Comparison of ENCODE assay signal across 9 mouse cellular contexts in the genomic region with DNA sequence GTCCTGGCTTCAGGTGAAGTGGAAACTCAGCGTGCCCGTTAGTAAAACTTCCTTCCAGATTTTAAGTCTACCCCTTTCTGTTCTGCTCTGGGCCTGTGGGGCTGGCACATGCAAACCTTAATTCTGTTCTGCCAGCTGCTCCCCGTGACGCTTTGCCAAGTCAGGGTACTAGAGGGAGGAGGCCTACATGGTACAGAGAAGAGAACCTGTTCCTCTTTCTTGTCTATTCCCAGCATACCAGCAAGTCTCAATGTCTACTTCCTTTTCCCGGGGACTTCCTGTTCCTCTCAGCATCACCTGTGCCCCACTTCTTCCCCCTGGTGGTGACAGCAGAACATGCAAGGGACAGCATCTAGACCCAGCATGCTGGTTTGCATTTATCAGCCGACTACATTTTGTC.
A peak's percentile ranks its signal among the peaks of the same experiment; 100 is the strongest.
DNase-seq lines count a peak whose midpoint lies in the region; ATAC-seq and TF ChIP-seq lines count a peak whose summit lies in the region.
"Had no signal": no experiment of that assay in that cellular context is flagged by ENCODE, and none has a peak within 500 bp of the region (broad histone marks: within the 10 kb centered on the region; RNA-seq: fewer than 3 reads in every experiment).

No protein-coding gene starts in this region.

- no peaks in the 10 kb centered on the region for H3K4me1 ChIP-seq in forebrain, embryonic 11.5 days (replicated peaks; ENCODE audit: control insufficient read depth, insufficient read depth, low read length)
- H3K4me1 ChIP-seq in forebrain, embryonic 10.5 days, result peaks cover 22% of the 10 kb centered on the region
- H3K4me1 ChIP-seq in ES-Bruce4 (ENCODE audit: control insufficient read depth, insufficient read depth, low read length), result no peaks in the 10 kb centered on the region
- peaks cover 6% of the 10 kb centered on the region; the same call in 1 of the 2 replicates for H3K4me1 ChIP-seq in hindbrain, postnatal 0 days (ENCODE audit: insufficient read depth, low read length)

- H3K27ac ChIP-seq in forebrain, embryonic 11.5 days (ENCODE audit: low read depth, low read length), result no peak overlapping the region
- no peak overlapping the region for H3K27ac ChIP-seq in forebrain, embryonic 10.5 days
- no peak overlapping the region for H3K27ac ChIP-seq in ES-Bruce4 (ENCODE audit: insufficient read depth, low read length)
- H3K27ac ChIP-seq in hindbrain, postnatal 0 days, result no peak overlapping the region
- H3K27ac ChIP-seq: limb, embryonic 15.5 days had no signal

- peak; percentile 40 for TF ChIP-seq CTCF in ES-Bruce4 (IDR thresholded peaks at IDR 0.05; ENCODE audit: low read depth, low read length)
- TF ChIP-seq CTCF in hindbrain, postnatal 0 days (IDR thresholded peaks at IDR 0.05; ENCODE audit: low read depth), result peak; percentile 74

- H3K27me3 ChIP-seq in forebrain, embryonic 11.5 days (ENCODE audit: control insufficient read depth, insufficient read depth, low read length), result no peaks in the 10 kb centered on the region
- H3K27me3 ChIP-seq in forebrain, embryonic 10.5 days (ENCODE audit: poor library complexity, severe bottlenecking), result peaks cover 53% of the 10 kb centered on the region
- no peaks in the 10 kb centered on the region for H3K27me3 ChIP-seq in ES-Bruce4 (ENCODE audit: control insufficient read depth, insufficient read depth, low read length, poor library complexity, severe bottlenecking)
- H3K27me3 ChIP-seq in hindbrain, postnatal 0 days (ENCODE audit: insufficient read depth, low read length), result no peaks in the 10 kb centered on the region
- H3K27me3 ChIP-seq: limb, embryonic 15.5 days had no signal

- WGBS in forebrain, embryonic 11.5 days, result 78% methylated on average over 6 of the region's 6 CpGs
- 86% methylated on average over 6 of the region's 6 CpGs for WGBS in forebrain, embryonic 10.5 days
- WGBS in hindbrain, postnatal 0 days, result 53% methylated on average over 6 of the region's 6 CpGs

- no peaks in the 10 kb centered on the region for H3K36me3 ChIP-seq in forebrain, embryonic 11.5 days (ENCODE audit: control insufficient read depth, insufficient read depth, low read length)
- H3K36me3 ChIP-seq in forebrain, embryonic 10.5 days (replicated peaks), result no peaks in the 10 kb centered on the region
- H3K36me3 ChIP-seq in ES-Bruce4 (ENCODE audit: control insufficient read depth, insufficient read depth, low read length, poor library complexity, severe bottlenecking), result no peaks in the 10 kb centered on the region
- no peaks in the 10 kb centered on the region for H3K36me3 ChIP-seq in hindbrain, postnatal 0 days (ENCODE audit: insufficient read depth, low read length)
- H3K36me3 ChIP-seq: limb, embryonic 15.5 days had no signal

- peak; percentile 43 for ATAC-seq in forebrain, embryonic 11.5 days (replicated peaks; ENCODE audit: low FRiP score)
- ATAC-seq in hindbrain, postnatal 0 days, result peak; percentile 64
- peak; percentile 85 for ATAC-seq in monocyte, adult 5-6 weeks (replicated peaks; ENCODE audit: insufficient number of reproducible peaks, low FRiP score, low TSS enrichment, poor library complexity, severe bottlenecking)

- no peak for TF ChIP-seq POLR2A in ES-Bruce4 (IDR thresholded peaks at IDR 0.05; ENCODE audit: insufficient read depth, low read length)

- H3K9ac ChIP-seq in forebrain, embryonic 11.5 days (ENCODE audit: low read length), result no peak overlapping the region
- no peak overlapping the region for H3K9ac ChIP-seq in ES-Bruce4 (ENCODE audit: low read depth, poor library complexity, severe bottlenecking)
- no peak overlapping the region for H3K9ac ChIP-seq in hindbrain, postnatal 0 days (replicated peaks; ENCODE audit: low read length)
- H3K9ac ChIP-seq: limb, embryonic 15.5 days had no signal

- DNase-seq in forebrain, embryonic 11.5 days (ENCODE audit: low spot score), result no peak
- no peak for DNase-seq in forebrain, embryonic 10.5 days (ENCODE audit: extremely low spot score, low spot score)
- peak; percentile 79 to 82 for DNase-seq in cerebellum, postnatal 14 days
- DNase-seq in hindbrain, postnatal 0 days (ENCODE audit: low spot score), result peak; percentile 60
- DNase-seq in left cerebral cortex, postnatal 4 days, result peak; percentile 84
- DNase-seq in ovary, postnatal 14 days (ENCODE audit: low spot score), result no peak

- no peaks in the 10 kb centered on the region for H3K9me3 ChIP-seq in forebrain, embryonic 11.5 days (ENCODE audit: control insufficient read depth, low read length)
- no peaks in the 10 kb centered on the region for H3K9me3 ChIP-seq in forebrain, embryonic 10.5 days
- no peaks in the 10 kb centered on the region for H3K9me3 ChIP-seq in ES-Bruce4 (replicated peaks; ENCODE audit: control insufficient read depth, insufficient read depth, low read length, poor library complexity, severe bottlenecking)
- H3K9me3 ChIP-seq in hindbrain, postnatal 0 days (ENCODE audit: low read length), result no peaks in the 10 kb centered on the region
- H3K9me3 ChIP-seq: limb, embryonic 15.5 days had no signal

- no peak overlapping the region for H3K4me2 ChIP-seq in forebrain, embryonic 11.5 days (ENCODE audit: low read depth, low read length, severe bottlenecking)
- no peak overlapping the region for H3K4me2 ChIP-seq in hindbrain, postnatal 0 days (ENCODE audit: low read depth, low read length)
- H3K4me2 ChIP-seq: limb, embryonic 15.5 days had no signal

- TF ChIP-seq EP300 in ES-Bruce4 (IDR thresholded peaks at IDR 0.05; ENCODE audit: insufficient read depth, low read depth, low read length), result no peak

- no peak overlapping the region for H3K4me3 ChIP-seq in forebrain, embryonic 11.5 days (ENCODE audit: low read depth, low read length)
- no peak overlapping the region for H3K4me3 ChIP-seq in forebrain, embryonic 10.5 days
- no peak overlapping the region for H3K4me3 ChIP-seq in ES-Bruce4 (ENCODE audit: low read depth, low read length)
- H3K4me3 ChIP-seq in hindbrain, postnatal 0 days (ENCODE audit: low read length), result no peak overlapping the region
- H3K4me3 ChIP-seq: limb, embryonic 15.5 days had no signal

- intact Hi-C loops in left cerebral cortex, postnatal 4 days (cut with DNase I), result no loop called here

Comparison
In these comparisons a context has a peak if more than half of its experiments do, and no peak if none do; other contexts are left out.
1. DNase-seq: peak in cerebellum, postnatal 14 days (2 of 2), hindbrain, postnatal 0 days (single experiment) and left cerebral cortex, postnatal 4 days (single experiment); none in forebrain, embryonic 11.5 days (single experiment), forebrain, embryonic 10.5 days (single experiment) and ovary, postnatal 14 days (single experiment).
2. Peak in every context shown above with its lines, with median percentiles within 50 percentile points of each other: ATAC-seq.